Mouse (Mus musculus) neural tube, embryonic 14.5 days (tissue): Measurements from ENCODE around the gene Npepps. TPM values are rescaled to one million over a fixed set of nuclear protein-coding genes. Genes with fewer than 3 reads are reported as not detected.
"Not testable (repeated sequence)": the region's sequence is repeated elsewhere in the genome, so short reads cannot be mapped to it uniquely, and the experiment has no call there.

Experiments used
- ATAC-seq: fragments of 200-750 bp; cut with Nextera tagmentation; 2 replicates; pipeline ENCODE4 v1.8.0; 2017; ENCODE audit warnings: low read depth, mild to moderate bottlenecking, moderate TSS enrichment, moderate library complexity
- H3K27ac ChIP-seq: fragments of 300-500 bp; sonication (generic); 2 replicates; pipeline ENCODE4 v1.5.1; 2014; ENCODE audit warnings: low read depth, mild to moderate bottlenecking, control low read depth, low read length, moderate library complexity, mixed read lengths
- H3K27me3 ChIP-seq: fragments of 300-500 bp; sonication (generic); 2 replicates; pipeline ENCODE4 v1.6.1; 2014; ENCODE audit warnings: low read length; ENCODE audit not compliant: control insufficient read depth, insufficient read depth
- H3K36me3 ChIP-seq: fragments of 300-500 bp; sonication (generic); 2 replicates; pipeline ENCODE4 v1.6.1; 2014; ENCODE audit warnings: low read length, mixed read lengths; ENCODE audit not compliant: control insufficient read depth, insufficient read depth
- H3K4me1 ChIP-seq: fragments of 300-500 bp; sonication (generic); 2 replicates; pipeline ENCODE4 v1.6.1; 2014; ENCODE audit warnings: low read length; ENCODE audit not compliant: control insufficient read depth, insufficient read depth
- H3K4me2 ChIP-seq: fragments of 300-500 bp; sonication (generic); 2 replicates; pipeline ENCODE4 v1.6.1; 2014; ENCODE audit warnings: mild to moderate bottlenecking, low read depth, low read length, control low read depth
- H3K4me3 ChIP-seq: fragments of 300-500 bp; sonication (generic); 2 replicates; pipeline ENCODE4 v1.5.1; 2014; ENCODE audit warnings: low read depth, low read length, control low read depth, mixed read lengths
- H3K9ac ChIP-seq: fragments of 300-500 bp; sonication (generic); replicated peaks from 2 replicates; pipeline ENCODE4 v1.6.1; 2014; ENCODE audit warnings: low read depth, mild to moderate bottlenecking, control low read depth, low read length, mixed read lengths
- H3K9me3 ChIP-seq: fragments of 300-500 bp; sonication (generic); 2 replicates; pipeline ENCODE4 v1.6.1; 2016; ENCODE audit warnings: low read length; ENCODE audit not compliant: control insufficient read depth
- WGBS: fragments of 180-500 bp; shearing (Covaris S2); extraction: QIAGEN DNeasy Blood & Tissue Kit; methylation state at CpG from one replicate; pipeline ENCODE4 v1.1.7; 2014; 5-methylcytosine and 5-hydroxymethylcytosine counted together
- polyA plus RNA-seq: library from polyadenylated mRNA; unstranded; fragments of >200 nt; fragmentation: Nextera tagmentation; extraction: Ambion mirVana; gene quantifications from 2 replicates; pipeline ENCODE4 v1.2.1, GENCODE M21; 2014

Gene Npepps
- polyA plus RNA-seq, 1 experiment from 2014 or later: 137 TPM

GRCm38 (mm10) chr11:97312871-97313270 lies 32.4 kb upstream of the Npepps start:
- not testable (repeated sequence) for H3K4me1 ChIP-seq, H3K4me2 ChIP-seq, ATAC-seq, H3K27ac ChIP-seq, H3K9ac ChIP-seq, H3K36me3 ChIP-seq, H3K4me3 ChIP-seq, H3K27me3 ChIP-seq, H3K9me3 ChIP-seq
- 87% methylated on average over 1 of the region's 1 CpGs for WGBS

- no peak for ATAC-seq
- H3K9me3 ChIP-seq: no peaks in the 10 kb centered on the region
- peak overlapping the region; percentile 69 for H3K4me2 ChIP-seq
- WGBS: 6% methylated on average over 18 of the region's 18 CpGs
- H3K9ac ChIP-seq: no peak overlapping the region
- peaks cover 5% of the 10 kb centered on the region; the same call in 1 of the 2 replicates for H3K4me1 ChIP-seq
- H3K36me3 ChIP-seq: no peaks in the 10 kb centered on the region
- H3K27me3 ChIP-seq: no peaks in the 10 kb centered on the region
- peak overlapping the region; percentile 4; the same call in 1 of the 2 replicates for H3K4me3 ChIP-seq
- peak overlapping the region; percentile 48; the same call in 1 of the 2 replicates for H3K27ac ChIP-seq
These were observed 30.6 kb upstream of the Npepps start for GRCm38 (mm10) chr11:97310895-97311631.

GRCm38 (mm10) chr11:97309911-97310571 lies 29.6 kb upstream of the Npepps start:
- WGBS: under 1% methylated on average over 25 of the region's 25 CpGs
- H3K4me3 ChIP-seq: peak overlapping the region; percentile 28

GRCm38 (mm10) chr11:97309451-97309836 lies 29.0 kb upstream of the Npepps start:
- no peaks in the 10 kb centered on the region for H3K36me3 ChIP-seq
- peak overlapping the region; percentile 69 for H3K4me2 ChIP-seq
- H3K4me1 ChIP-seq: peaks cover 5% of the 10 kb centered on the region; the same call in 1 of the 2 replicates
- H3K9ac ChIP-seq: peak overlapping the region; percentile 39; the same call in 1 of the 2 replicates
- peak overlapping the region; percentile 28 for H3K4me3 ChIP-seq
- no peaks in the 10 kb centered on the region for H3K9me3 ChIP-seq
- no peaks in the 10 kb centered on the region for H3K27me3 ChIP-seq
- no peak for ATAC-seq
- H3K27ac ChIP-seq: no peak overlapping the region
- WGBS: 5% methylated on average over 9 of the region's 9 CpGs

More at GRCm38 (mm10) chr11:97309911-97310571, 29.6 kb upstream of the Npepps start:
- no peak overlapping the region for H3K27ac ChIP-seq
- peak; percentile 65 for ATAC-seq
- no peaks in the 10 kb centered on the region for H3K36me3 ChIP-seq
- no peaks in the 10 kb centered on the region for H3K9me3 ChIP-seq
- peak overlapping the region; percentile 39; the same call in 1 of the 2 replicates for H3K9ac ChIP-seq
- no peaks in the 10 kb centered on the region for H3K27me3 ChIP-seq
- H3K4me1 ChIP-seq: peaks cover 5% of the 10 kb centered on the region; the same call in 1 of the 2 replicates
- H3K4me2 ChIP-seq: peak overlapping the region; percentile 69

- ATAC-seq: no peak
- Histone ChIP-seq H3K9me3 (no peaks in the 10 kb centered on the region), H3K9ac (no peak overlapping the region), H3K4me3 (peak overlapping the region; percentile 28; the same call in 1 of the 2 replicates), H3K27me3 (no peaks in the 10 kb centered on the region), H3K4me2 (peak overlapping the region; percentile 69; the same call in 1 of the 2 replicates), H3K4me1 (peaks cover 5% of the 10 kb centered on the region; the same call in 1 of the 2 replicates), H3K36me3 (no peaks in the 10 kb centered on the region), H3K27ac (no peak overlapping the region)
- WGBS: 49% methylated on average over 3 of the region's 3 CpGs
These were observed 28.5 kb upstream of the Npepps start for GRCm38 (mm10) chr11:97308806-97309450.

GRCm38 (mm10) chr11:97307294-97308069 lies 27.0 kb upstream of the Npepps start:
- no peak overlapping the region for H3K27ac ChIP-seq
- peaks cover 5% of the 10 kb centered on the region; the same call in 1 of the 2 replicates for H3K4me1 ChIP-seq
- H3K9ac ChIP-seq: no peak overlapping the region
- no peaks in the 10 kb centered on the region for H3K36me3 ChIP-seq
- 95% methylated on average over 11 of the region's 11 CpGs for WGBS
- H3K4me3 ChIP-seq: no peak overlapping the region
- H3K9me3 ChIP-seq: no peaks in the 10 kb centered on the region
- ATAC-seq: no peak
- H3K4me2 ChIP-seq: no peak overlapping the region
- no peaks in the 10 kb centered on the region for H3K27me3 ChIP-seq

- WGBS: 88% methylated on average over 5 of the region's 5 CpGs
- Histone ChIP-seq H3K9ac (no peak overlapping the region), H3K27me3 (no peaks in the 10 kb centered on the region), H3K36me3 (no peaks in the 10 kb centered on the region), H3K4me1 (no peaks in the 10 kb centered on the region; the same call in 1 of the 2 replicates), H3K27ac (no peak overlapping the region), H3K4me3 (no peak overlapping the region), H3K9me3 (no peaks in the 10 kb centered on the region), H3K4me2 (no peak overlapping the region)
- ATAC-seq: no peak
These were observed 24.2 kb upstream of the Npepps start for GRCm38 (mm10) chr11:97304631-97305030.

- no peaks in the 10 kb centered on the region for H3K4me1 ChIP-seq
- H3K9me3 ChIP-seq: no peaks in the 10 kb centered on the region
- 26% methylated on average over 7 of the region's 7 CpGs for WGBS
- ATAC-seq: no peak
- no peaks in the 10 kb centered on the region for H3K27me3 ChIP-seq
- H3K4me3 ChIP-seq: no peak overlapping the region
- H3K36me3 ChIP-seq: no peaks in the 10 kb centered on the region
- H3K27ac ChIP-seq: no peak overlapping the region
- H3K4me2 ChIP-seq: no peak overlapping the region
- H3K9ac ChIP-seq: no peak overlapping the region
These were observed 21.9 kb upstream of the Npepps start for GRCm38 (mm10) chr11:97302231-97302781.
